Mouse (Mus musculus) embryonic facial prominence, embryonic 11.5 days (tissue): ENCODE results near the gene Glis1. TPM values are rescaled to one million over a fixed set of nuclear protein-coding genes. Genes with fewer than 3 reads are reported as not detected.

Experiments
- ATAC-seq: fragments of 200-750 bp; cut with Nextera tagmentation; replicated peaks from 2 replicates; pipeline ENCODE4 v1.8.0; 2017; ENCODE audit warnings: low read depth; ENCODE audit not compliant: insufficient number of reproducible peaks, low FRiP score, low TSS enrichment
- DNase-seq: peaks from one replicate; pipeline ENCODE4 v3.0.0-alpha.2; 2015; ENCODE audit warnings: low spot score
- H3K27ac ChIP-seq: fragments of 300-500 bp; sonication (generic); replicated peaks from 2 replicates; pipeline ENCODE4 v1.5.1; 2014; ENCODE audit warnings: mild to moderate bottlenecking, low read depth, low read length, control low read depth
- H3K27me3 ChIP-seq: fragments of 300-500 bp; sonication (generic); 2 replicates; pipeline ENCODE4 v1.6.1; 2014; ENCODE audit warnings: mild to moderate bottlenecking, low read length, moderate library complexity, mixed read lengths; ENCODE audit not compliant: control insufficient read depth, insufficient read depth
- H3K36me3 ChIP-seq: fragments of 300-500 bp; sonication (generic); replicated peaks from 2 replicates; pipeline ENCODE4 v1.6.1; 2014; ENCODE audit warnings: low read depth, mild to moderate bottlenecking, low read length, moderate library complexity, mixed read lengths; ENCODE audit not compliant: control insufficient read depth, insufficient read depth
- H3K4me1 ChIP-seq: fragments of 300-500 bp; sonication (generic); 2 replicates; pipeline ENCODE4 v1.6.1; 2014; ENCODE audit warnings: low read length, mixed read lengths; ENCODE audit not compliant: control insufficient read depth, insufficient read depth
- H3K4me2 ChIP-seq: fragments of 300-500 bp; sonication (generic); 2 replicates; pipeline ENCODE4 v1.6.1; 2014; ENCODE audit warnings: low read depth, mild to moderate bottlenecking, control low read depth, low read length, moderate library complexity
- H3K4me3 ChIP-seq: fragments of 300-500 bp; sonication (generic); 2 replicates; pipeline ENCODE4 v1.5.1; 2014; ENCODE audit warnings: low read depth, low read length, control low read depth
- H3K9ac ChIP-seq: fragments of 300-500 bp; sonication (generic); replicated peaks from 2 replicates; pipeline ENCODE4 v1.6.1; 2014; ENCODE audit warnings: mild to moderate bottlenecking, control low read depth, low read length
- H3K9me3 ChIP-seq: fragments of 300-500 bp; sonication (generic); replicated peaks from 2 replicates; pipeline ENCODE4 v1.6.1; 2016; ENCODE audit warnings: mild to moderate bottlenecking, low read length, inconsistent platforms, mixed read lengths; ENCODE audit not compliant: control insufficient read depth
- WGBS: fragments of 180-500 bp; shearing (Covaris S2); extraction: QIAGEN DNeasy Blood & Tissue Kit; methylation state at CpG from one replicate; pipeline ENCODE4 v1.1.7; 2014; 5-methylcytosine and 5-hydroxymethylcytosine counted together
- polyA plus RNA-seq: library from polyadenylated mRNA; unstranded; fragments of >200 nt; fragmentation: Nextera tagmentation; extraction: Ambion mirVana; gene quantifications from 2 replicates; pipeline ENCODE4 v1.2.1, GENCODE M21; 2014

Gene Glis1
- polyA plus RNA-seq, 1 experiment from 2014 or later, result 7.7 TPM

DNA sequence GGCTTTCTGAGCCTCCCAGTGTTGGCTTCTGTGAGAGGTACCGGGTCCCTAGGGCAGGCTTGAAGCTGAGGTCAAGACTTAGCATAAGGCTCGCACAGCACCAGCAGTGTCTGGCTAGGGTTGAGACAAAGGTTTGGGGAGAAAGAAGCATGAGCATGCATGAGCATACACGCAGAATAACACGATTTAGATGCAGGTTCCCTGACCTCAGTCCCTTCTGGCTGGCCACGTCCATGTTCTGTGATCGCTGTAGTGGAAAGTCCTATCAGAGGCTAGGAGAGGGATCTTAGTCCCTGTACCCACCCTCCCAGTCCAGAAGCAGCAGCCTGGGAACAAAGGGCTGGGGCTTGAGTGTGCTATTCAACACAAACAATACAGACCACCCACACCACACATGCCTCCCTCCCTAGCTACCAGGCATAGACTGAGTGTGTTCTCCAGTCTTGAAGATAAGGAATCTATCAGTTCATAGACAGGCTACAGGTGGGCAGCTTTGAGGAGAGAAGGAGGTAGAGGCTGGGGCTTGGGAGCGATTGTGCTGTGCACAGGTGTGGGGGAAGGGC, 134.6 kb downstream of the Glis1 start:
- Histone ChIP-seq H3K9ac (0 out of 2 replicates have a peak overlapping the region, but pooled peaks have one; percentile 5), H3K4me2 (no peak overlapping the region), H3K4me1 (peaks cover 11% of the 10 kb centered on the region), H3K27me3 (no peaks in the 10 kb centered on the region), H3K27ac (no peak overlapping the region), H3K36me3 (no peaks in the 10 kb centered on the region), H3K9me3 (no peaks in the 10 kb centered on the region), H3K4me3 (no peak overlapping the region)
- 76% methylated on average over 7 of the region's 7 CpGs for WGBS
- 0 out of 2 replicates have a peak, but pooled peaks have one; percentile 17 for ATAC-seq
- peak; percentile 8 for DNase-seq

DNA sequence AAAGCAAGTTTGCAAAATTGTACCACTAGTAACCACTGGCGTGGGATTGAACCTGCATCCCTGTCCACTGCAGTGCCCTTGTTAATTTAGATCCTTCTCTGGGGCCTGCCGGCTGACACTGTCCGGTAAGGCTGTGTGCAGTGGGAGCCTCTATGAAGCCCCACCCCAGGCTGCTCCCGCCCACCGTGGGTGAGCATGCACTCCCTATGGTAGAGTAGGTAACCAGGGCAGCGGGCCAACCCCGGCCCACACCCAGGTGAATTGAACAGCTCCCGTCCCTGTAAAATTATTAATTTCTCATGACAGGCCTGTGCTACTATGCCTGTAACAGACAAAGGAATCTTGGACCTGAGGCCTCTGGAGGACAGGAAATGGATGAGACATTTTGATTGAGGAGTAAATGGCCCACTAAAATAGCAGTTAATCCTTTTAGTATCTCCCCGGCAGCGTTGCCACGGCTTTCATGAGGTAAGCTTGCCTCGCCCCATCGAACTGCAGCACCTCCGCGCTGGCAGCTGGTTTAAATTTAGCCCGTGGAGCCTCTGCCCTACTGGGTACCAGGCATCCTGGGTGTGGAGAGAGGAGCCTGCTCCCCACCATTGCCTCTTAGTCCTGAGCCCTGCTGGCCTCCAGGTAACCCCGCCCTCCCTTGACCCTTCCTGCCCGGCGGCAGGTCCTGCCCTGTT, 136.1 kb downstream of the Glis1 start:
- Histone ChIP-seq H3K4me3 (no peak overlapping the region), H3K9me3 (no peaks in the 10 kb centered on the region), H3K9ac (no peak overlapping the region), H3K4me1 (peaks cover 11% of the 10 kb centered on the region), H3K36me3 (no peaks in the 10 kb centered on the region), H3K27ac (no peak overlapping the region), H3K4me2 (no peak overlapping the region), H3K27me3 (no peaks in the 10 kb centered on the region)
- DNase-seq, result peak; percentile 48
- WGBS, result 57% methylated on average over 19 of the region's 19 CpGs
- ATAC-seq, result peak; percentile 37; the same call in 1 of the 2 replicates

DNA sequence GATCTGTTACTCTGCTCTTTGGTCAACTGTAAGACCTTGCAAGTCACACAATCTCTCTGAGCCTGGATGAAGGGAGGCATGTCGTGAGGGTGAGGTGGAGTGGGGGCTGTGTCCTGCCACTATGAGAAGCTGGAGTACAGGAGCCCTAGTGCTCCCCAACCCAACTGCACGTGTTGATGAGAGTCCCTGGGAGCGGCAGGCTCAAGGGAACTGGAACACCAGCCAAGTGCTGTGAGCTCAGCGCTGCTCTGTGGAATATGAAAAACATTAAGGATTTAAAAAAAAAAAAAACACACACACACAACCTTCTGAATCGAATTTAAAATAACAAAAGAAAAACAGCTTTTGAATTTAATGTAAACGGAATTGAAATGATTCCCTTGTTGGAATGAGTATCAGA, 141.4 kb downstream of the Glis1 start:
- Histone ChIP-seq H3K9ac (no peak overlapping the region), H3K4me2 (no peak overlapping the region), H3K36me3 (no peaks in the 10 kb centered on the region), H3K4me1 (peaks cover 5% of the 10 kb centered on the region; the same call in 1 of the 2 replicates), H3K27ac (no peak overlapping the region), H3K4me3 (no peak overlapping the region), H3K27me3 (no peaks in the 10 kb centered on the region), H3K9me3 (no peaks in the 10 kb centered on the region)
- DNase-seq (no peak), ATAC-seq (no peak)
- WGBS, result 72% methylated on average over 6 of the region's 6 CpGs

DNA sequence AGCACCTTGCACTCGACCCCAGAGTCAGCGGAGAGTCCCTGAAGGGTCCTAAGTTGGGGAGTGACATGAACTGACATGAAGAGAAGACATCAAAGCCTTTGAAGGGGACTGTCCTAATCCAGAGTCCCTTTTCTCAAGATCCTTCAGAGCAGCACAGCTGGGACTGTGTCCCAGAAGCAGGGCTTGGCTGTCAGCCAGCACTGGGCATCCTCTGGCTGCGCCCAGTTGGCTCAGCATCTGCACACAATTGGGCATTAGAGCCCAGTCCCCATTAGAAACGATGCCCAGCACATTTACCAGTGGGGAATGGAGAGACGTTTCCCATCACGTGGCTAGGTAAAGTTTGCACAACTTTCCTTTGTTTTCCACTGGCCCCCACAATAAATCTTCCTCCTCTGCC, 142.4 kb downstream of the Glis1 start:
- H3K4me3 ChIP-seq, result no peak overlapping the region
- H3K27ac ChIP-seq, result no peak overlapping the region
- WGBS, result 70% methylated on average over 6 of the region's 6 CpGs

DNA sequence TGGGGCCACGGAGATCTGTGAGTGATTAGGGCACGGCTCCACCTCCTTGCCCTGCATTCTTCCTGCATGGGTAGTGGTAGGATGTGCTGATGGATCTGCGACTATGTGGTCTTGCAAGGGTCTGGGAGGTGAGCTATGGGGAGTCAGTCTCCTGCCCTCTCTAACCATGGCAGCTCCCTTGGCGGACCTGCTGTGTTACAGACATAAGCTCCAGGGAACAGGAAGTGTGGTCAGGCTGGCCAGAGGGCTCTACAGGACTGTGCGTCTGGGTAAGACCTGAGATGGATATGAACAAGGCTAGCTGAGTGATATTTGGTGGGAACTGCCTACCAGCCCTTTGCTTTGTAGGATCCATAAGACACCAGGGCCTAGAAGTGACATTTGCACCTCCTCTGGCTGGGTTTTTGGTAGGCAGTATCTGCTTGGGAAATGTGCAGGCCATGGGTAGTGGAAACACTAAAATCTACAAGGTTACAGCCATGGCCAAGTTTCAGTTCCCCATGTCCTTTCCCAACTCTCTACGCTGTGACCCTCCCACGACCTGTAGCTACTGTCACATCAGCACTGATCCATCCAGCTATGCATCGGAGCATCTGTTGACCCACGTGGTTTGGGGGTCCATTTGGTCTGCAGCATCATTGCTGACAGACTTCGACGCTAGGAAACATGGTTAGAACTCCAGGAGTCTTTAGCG, 142.9 kb downstream of the Glis1 start:
- H3K4me1 ChIP-seq, result no peaks in the 10 kb centered on the region; the same call in 1 of the 2 replicates
- no peak for DNase-seq
- ATAC-seq, result no peak
- H3K36me3 ChIP-seq, result no peaks in the 10 kb centered on the region
- no peak overlapping the region for H3K4me2 ChIP-seq
- H3K9me3 ChIP-seq, result no peaks in the 10 kb centered on the region
- H3K27me3 ChIP-seq, result no peaks in the 10 kb centered on the region
- H3K27ac ChIP-seq, result no peak overlapping the region
- WGBS, result 83% methylated on average over 12 of the region's 12 CpGs
- H3K9ac ChIP-seq, result no peak overlapping the region
- H3K4me3 ChIP-seq, result no peak overlapping the region

More for the DNA sequence above, 142.4 kb downstream of the Glis1 start:
- Histone ChIP-seq H3K9me3 (no peaks in the 10 kb centered on the region), H3K27me3 (no peaks in the 10 kb centered on the region), H3K4me2 (no peak overlapping the region), H3K9ac (no peak overlapping the region), H3K4me1 (no peaks in the 10 kb centered on the region; the same call in 1 of the 2 replicates), H3K36me3 (no peaks in the 10 kb centered on the region)
- ATAC-seq (no peak), DNase-seq (no peak)

DNA sequence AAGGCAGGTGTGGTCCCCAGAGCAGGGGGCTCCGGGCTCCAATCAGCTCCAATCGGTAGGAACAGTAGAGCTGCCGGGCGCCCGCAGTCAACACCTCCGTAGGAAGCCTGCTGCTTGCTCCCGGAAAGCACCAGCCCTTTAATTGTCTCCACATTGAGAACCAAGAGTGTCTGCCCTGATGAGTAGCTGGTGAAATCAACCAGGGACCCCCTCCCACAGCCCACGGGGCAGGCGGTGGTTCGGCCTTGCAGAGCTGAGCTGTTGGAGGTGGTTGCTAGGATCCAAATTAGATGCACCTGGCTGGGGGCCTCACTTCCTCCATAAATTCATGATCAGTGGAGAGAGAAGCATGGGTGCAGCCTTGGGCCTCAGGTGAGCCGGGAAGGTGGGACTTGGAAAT, 146.5 kb downstream of the Glis1 start:
- H3K9ac ChIP-seq, result no peak overlapping the region
- H3K27me3 ChIP-seq, result no peaks in the 10 kb centered on the region
- no peak overlapping the region for H3K4me3 ChIP-seq
- 47% methylated on average over 11 of the region's 11 CpGs for WGBS
- DNase-seq, result peak; percentile 54
- no peak overlapping the region for H3K4me2 ChIP-seq
- ATAC-seq, result no peak
- H3K9me3 ChIP-seq, result no peaks in the 10 kb centered on the region
- no peaks in the 10 kb centered on the region; the same call in 1 of the 2 replicates for H3K4me1 ChIP-seq
- no peak overlapping the region for H3K27ac ChIP-seq
- no peaks in the 10 kb centered on the region for H3K36me3 ChIP-seq

DNA sequence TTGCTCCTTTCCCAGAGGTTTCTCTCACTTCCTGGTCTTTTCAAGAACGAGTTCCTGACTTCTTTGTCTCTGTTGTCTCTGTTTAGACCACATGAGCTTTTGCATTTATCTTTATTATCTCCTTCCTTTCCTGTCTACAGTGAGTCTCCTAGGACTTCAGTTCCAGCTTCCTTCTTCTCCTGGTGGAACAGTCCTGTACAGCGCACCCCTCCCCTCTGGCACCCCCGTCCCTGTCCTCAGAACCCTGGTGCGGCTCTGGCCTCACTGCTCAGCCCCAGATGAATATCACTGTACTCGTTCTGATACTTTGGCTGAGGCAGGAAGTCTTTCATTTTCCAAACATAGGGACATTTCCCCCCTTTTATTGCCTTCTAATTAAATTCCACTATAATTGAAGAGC, 152.0 kb downstream of the Glis1 start:
- no peaks in the 10 kb centered on the region for H3K27me3 ChIP-seq
- no peak overlapping the region for H3K4me3 ChIP-seq
- no peaks in the 10 kb centered on the region for H3K4me1 ChIP-seq
- no peak for DNase-seq
- 62% methylated on average over 5 of the region's 5 CpGs for WGBS
- no peak overlapping the region for H3K27ac ChIP-seq
- H3K9me3 ChIP-seq, result no peaks in the 10 kb centered on the region
- no peaks in the 10 kb centered on the region for H3K36me3 ChIP-seq
- no peak overlapping the region for H3K9ac ChIP-seq
- ATAC-seq, result no peak
- H3K4me2 ChIP-seq, result no peak overlapping the region

DNA sequence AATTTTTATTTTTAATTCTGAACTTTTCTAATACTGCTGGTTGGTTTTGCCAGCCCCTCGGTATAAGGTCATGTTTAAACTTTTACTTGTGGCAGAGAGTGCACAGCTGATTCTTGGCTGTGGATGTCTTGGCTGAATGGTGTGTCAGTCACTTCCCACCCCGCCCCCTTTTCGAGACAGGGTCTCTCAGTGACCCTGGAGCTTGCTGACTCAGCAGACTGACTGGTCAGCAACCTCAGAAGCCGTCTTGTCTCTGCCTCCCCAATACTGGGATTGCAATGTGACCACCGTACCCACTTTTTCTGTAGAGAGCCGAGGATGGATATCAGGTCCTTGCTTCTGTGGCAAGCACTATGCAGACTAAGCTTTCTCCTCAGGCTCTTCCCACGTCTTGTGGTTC, 154.2 kb downstream of the Glis1 start:
- Histone ChIP-seq H3K9me3 (no peaks in the 10 kb centered on the region), H3K4me1 (no peaks in the 10 kb centered on the region), H3K9ac (no peak overlapping the region), H3K27me3 (no peaks in the 10 kb centered on the region), H3K36me3 (no peaks in the 10 kb centered on the region), H3K4me2 (no peak overlapping the region), H3K4me3 (no peak overlapping the region), H3K27ac (no peak overlapping the region)
- DNase-seq, result no peak
- no peak for ATAC-seq
- 85% methylated on average over 7 of the region's 7 CpGs for WGBS
